Mouse (Mus musculus) bone marrow, adult 2 months (tissue): ENCODE results near the gene Rad51b. TPM values are rescaled to one million over a fixed set of nuclear protein-coding genes. Genes with fewer than 3 reads are reported as not detected.

Source experiments
- H3K27ac ChIP-seq: fragments of 200-500 bp; 2 replicates; pipeline ENCODE4 v1.5.1; 2012; ENCODE audit warnings: low read depth, mild to moderate bottlenecking, control low read depth, inconsistent platforms, low read length; ENCODE audit not compliant: control insufficient read depth, poor library complexity, insufficient read depth
- H3K4me1 ChIP-seq: fragments of 200-500 bp; 2 replicates; pipeline ENCODE4 v1.6.1; 2011; ENCODE audit warnings: low read length; ENCODE audit not compliant: control insufficient read depth, insufficient read depth
- H3K4me3 ChIP-seq: fragments of 200-500 bp; replicated peaks from 2 replicates; pipeline ENCODE3; 2011; ENCODE audit warnings: mild to moderate bottlenecking, low read depth, low read length, control low read depth; ENCODE audit not compliant: control insufficient read depth
- CTCF ChIP-seq: fragments of 200-500 bp; IDR thresholded peaks from 2 replicates; pipeline ENCODE4 v1.5.1; 2011; ENCODE audit warnings: low read length, control low read depth; ENCODE audit not compliant: control insufficient read depth, insufficient read depth
- POLR2A ChIP-seq: fragments of 200-500 bp; IDR thresholded peaks from 2 replicates; pipeline ENCODE4 v1.6.1; 2011; ENCODE audit warnings: low read depth, mild to moderate bottlenecking, control low read depth, low read length, borderline replicate concordance; ENCODE audit not compliant: control insufficient read depth
- WGBS: fragments of 180-500 bp; shearing (Covaris S2); methylation state at CpG from one replicate; pipeline ENCODE4 v1.1.7; 2018; 5-methylcytosine and 5-hydroxymethylcytosine counted together
- polyA plus RNA-seq: library from polyadenylated mRNA; stranded (reverse); fragments of >200 nt; gene quantifications from 2 replicates; pipeline ENCODE4 v1.2.4, GENCODE M21; 2011; ENCODE audit warnings: low replicate concordance; ENCODE audit not compliant: missing spikeins, insufficient read depth, insufficient read length

The Rad51b gene
- polyA plus RNA-seq, 1 experiment: 2.3 TPM

DNA sequence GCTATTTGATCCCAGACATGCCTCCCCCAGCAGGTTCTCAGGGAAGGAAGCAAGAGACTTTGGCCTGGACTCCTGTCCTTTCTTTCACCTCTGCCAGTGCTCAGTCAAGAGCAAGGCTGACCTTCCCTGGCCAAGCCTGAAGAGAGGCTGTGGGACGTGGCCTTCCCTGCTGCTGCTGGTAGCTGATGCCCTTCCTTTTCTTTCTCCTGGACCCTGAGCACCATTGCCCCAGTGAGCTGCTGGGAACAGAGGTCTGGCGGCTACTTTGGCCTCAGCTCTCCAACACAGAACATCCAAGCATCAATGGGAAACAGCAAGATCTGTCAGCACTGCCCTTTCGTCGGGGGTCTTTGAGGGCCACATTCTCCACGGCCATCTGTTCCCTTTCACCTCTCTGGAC is 455.1 kb downstream of the Rad51b start:
- no peak overlapping the region for H3K27ac ChIP-seq
- H3K4me1 ChIP-seq: peaks cover 2% of the 10 kb centered on the region; the same call in 1 of the 2 replicates
- 79% methylated on average over 5 of the region's 5 CpGs for WGBS
- no peak for TF ChIP-seq CTCF
- TF ChIP-seq POLR2A: no peak
- no peak overlapping the region for H3K4me3 ChIP-seq

DNA sequence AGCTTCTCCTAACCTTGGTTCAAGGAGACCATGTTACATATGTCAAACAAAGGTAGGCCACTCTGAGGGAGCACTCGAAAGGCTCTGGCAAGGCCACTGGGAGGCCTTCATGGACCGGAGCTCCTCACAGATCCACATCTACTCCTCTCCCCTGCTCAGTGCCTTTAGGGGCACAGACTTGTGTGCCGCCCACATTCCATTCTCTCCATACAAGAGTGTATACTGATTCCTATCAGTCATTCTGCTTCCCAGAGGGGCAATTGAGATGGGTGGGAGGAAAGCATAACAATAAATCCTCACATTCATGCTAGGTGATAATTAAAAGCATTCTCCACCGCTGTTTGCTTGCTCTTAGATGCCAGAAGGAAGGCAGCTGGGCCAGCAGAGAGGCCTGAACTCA is 458.5 kb downstream of the Rad51b start:
- Histone ChIP-seq H3K4me1 (peaks cover 2% of the 10 kb centered on the region; the same call in 1 of the 2 replicates), H3K27ac (no peak overlapping the region), H3K4me3 (no peak overlapping the region)
- no peak for TF ChIP-seq POLR2A
- TF ChIP-seq CTCF: no peak
- 83% methylated on average over 4 of the region's 4 CpGs for WGBS

DNA sequence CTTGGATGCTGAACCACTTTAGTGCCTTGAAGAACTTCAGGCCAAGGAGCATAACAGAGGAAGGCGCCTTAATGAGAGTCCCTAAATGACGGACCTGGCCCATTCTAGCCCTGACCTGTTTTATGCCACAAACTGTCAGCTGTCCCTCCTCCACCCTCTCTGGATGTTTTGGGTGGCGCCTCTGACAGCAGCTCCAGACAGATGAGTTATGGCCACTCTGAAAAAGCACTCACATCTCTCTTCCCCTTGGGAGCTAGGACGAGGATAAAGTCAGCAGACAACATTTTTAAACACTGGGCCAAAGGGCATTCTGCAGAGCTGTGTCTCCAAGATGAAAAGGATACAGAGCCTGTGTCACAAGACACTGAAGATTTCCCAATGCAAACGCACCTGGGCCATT is 459.3 kb downstream of the Rad51b start:
- peaks cover 2% of the 10 kb centered on the region; the same call in 1 of the 2 replicates for H3K4me1 ChIP-seq
- TF ChIP-seq POLR2A (no peak), CTCF (no peak)
- 75% methylated on average over 5 of the region's 5 CpGs for WGBS
- H3K27ac ChIP-seq: no peak overlapping the region
- H3K4me3 ChIP-seq: no peak overlapping the region

DNA sequence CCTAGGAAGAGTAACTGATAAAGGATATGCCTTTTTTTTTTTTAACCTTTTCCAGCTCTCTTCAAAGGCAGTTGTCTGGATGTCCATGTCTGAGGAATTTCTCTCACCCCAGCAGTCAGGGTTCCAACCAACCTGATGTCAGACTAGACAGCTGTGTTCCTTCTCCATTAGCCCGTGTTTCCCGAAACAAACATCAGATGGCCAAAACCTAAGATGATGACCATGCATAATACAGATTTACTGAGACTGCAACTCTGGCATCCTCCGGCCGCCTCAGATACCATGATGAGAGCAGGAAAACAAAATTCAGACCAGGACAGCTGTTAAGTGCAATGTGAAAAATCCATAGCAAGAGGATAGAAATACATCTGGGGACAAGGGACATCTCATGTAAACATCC is 460.7 kb downstream of the Rad51b start:
- H3K27ac ChIP-seq: no peak overlapping the region
- 95% methylated on average over 4 of the region's 4 CpGs for WGBS
- TF ChIP-seq CTCF (no peak), POLR2A (no peak)

DNA sequence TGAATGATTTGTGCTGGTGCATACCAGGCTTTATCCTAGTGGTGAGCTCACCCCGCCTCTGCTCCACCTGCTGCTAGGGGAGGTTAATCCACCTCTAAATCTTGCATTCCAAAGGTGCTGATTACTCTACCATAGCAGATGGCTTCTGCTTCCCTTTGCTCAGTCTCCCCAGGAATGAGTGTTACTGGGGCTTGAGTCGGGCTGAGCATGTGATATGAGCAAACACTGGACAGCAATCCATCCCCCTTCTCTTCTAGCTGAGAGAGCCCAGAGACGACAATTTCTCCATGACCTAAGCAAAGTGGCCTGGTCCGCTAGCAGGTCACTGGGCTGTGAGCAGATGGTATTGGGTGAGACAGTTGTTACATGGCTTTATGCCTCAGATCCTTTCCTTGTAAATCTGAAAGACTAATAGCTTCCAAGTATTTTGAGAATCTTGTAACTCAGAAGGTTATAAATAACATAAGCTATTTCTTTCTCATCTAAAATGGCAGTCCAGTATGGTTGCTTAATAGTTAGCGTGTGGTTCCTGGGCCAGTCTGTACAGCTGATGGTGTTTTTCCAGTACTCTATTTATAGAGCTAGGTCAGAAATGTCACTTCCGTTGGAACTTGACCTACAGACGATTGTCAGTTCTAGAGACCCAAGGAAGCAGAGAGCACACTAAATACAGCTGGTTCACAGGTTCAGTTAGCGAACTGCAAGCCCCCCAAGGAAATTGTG is 462.3 kb downstream of the Rad51b start:
- WGBS: 71% methylated on average over 8 of the region's 8 CpGs
- Histone ChIP-seq H3K27ac (no peak overlapping the region), H3K4me1 (no peaks in the 10 kb centered on the region; the same call in 1 of the 2 replicates), H3K4me3 (no peak overlapping the region)
- no peak for TF ChIP-seq CTCF
- TF ChIP-seq POLR2A: no peak

More for the DNA sequence above, 460.7 kb downstream of the Rad51b start:
- Histone ChIP-seq H3K4me3 (no peak overlapping the region), H3K4me1 (no peaks in the 10 kb centered on the region; the same call in 1 of the 2 replicates)

DNA sequence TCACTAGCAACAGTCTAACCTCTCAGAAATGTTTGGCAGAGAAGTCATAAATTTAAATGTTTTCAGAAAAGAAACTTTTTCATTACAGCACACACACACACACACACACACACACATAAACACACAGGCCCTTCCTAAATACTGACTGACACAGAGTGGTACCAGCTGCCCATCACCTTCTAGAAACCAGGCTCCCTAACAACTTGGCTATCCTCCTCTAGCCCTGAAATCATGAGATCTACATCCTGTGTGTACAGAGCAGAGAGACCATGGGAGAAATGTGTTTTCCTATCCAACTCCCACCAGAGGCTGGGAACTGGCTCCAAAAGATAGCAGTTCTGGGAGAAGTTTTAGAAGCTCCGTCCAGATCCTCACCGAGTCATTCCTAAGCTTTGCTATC is 464.1 kb downstream of the Rad51b start:
- 79% methylated on average over 2 of the region's 2 CpGs for WGBS
- Histone ChIP-seq H3K27ac (no peak overlapping the region), H3K4me1 (no peaks in the 10 kb centered on the region; the same call in 1 of the 2 replicates), H3K4me3 (no peak overlapping the region)
- TF ChIP-seq CTCF: no peak
- TF ChIP-seq POLR2A: no peak

DNA sequence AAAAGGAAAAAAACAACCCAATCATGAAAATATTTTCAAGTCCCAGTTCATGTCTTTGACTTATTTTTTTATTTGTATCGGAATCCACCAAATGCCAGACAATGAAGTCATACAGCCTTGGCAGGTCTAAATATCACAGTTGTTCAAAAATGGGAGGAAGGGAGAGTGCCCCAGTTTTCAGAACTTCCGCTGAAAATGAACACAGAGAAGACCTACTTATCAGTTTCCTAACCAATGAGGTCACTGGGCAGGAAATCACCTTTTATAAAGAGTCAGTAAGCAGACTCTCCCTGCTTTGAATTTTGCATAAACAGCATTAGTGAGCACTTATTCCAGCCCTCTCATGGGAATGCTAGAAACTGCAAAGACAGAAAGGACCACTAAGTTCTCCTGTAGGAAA is 465.0 kb downstream of the Rad51b start:
- TF ChIP-seq POLR2A: no peak
- no peak for TF ChIP-seq CTCF
- 70% methylated on average over 2 of the region's 2 CpGs for WGBS
- H3K4me1 ChIP-seq: no peaks in the 10 kb centered on the region; the same call in 1 of the 2 replicates
- H3K27ac ChIP-seq: no peak overlapping the region
- no peak overlapping the region for H3K4me3 ChIP-seq

DNA sequence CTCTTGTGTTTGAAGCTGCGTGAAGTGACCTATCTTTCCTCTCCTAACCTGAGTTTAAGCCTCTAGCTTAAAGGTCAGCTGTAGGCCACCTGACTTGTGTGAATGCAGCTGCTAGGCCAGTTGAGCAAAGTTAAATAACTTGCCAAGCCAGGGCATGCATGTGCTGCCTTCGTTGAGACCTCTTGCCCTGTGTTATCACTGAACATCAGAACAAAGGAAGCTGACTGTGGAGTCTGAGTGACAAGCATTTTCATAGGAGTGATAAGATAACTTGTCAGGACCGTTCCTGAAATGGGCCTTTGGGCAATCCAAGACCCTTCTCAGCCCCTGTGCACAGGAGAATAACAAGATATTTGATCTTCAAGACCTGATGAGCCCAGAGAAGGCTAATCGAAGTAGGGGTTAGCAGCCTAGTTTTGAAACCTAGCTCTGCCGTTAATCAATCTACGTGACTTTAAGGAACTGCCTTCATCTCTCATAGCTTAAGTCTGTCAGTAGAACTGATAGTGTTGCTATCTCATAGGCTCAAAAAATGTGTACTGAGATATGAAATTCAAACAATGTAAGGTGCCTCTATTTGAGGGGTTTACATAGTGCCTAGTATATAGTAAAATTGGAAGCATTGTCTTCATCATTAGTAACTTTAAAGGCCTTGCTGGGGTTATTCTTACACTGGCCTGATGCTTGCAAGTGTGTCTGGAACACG is 465.6 kb downstream of the Rad51b start:
- TF ChIP-seq CTCF: no peak
- TF ChIP-seq POLR2A: no peak
- Histone ChIP-seq H3K4me1 (no peaks in the 10 kb centered on the region; the same call in 1 of the 2 replicates), H3K4me3 (no peak overlapping the region), H3K27ac (no peak overlapping the region)
- 52% methylated on average over 7 of the region's 7 CpGs for WGBS
